Mouse (Mus musculus) granulocyte monocyte progenitor cell, adult 5-6 weeks (primary cell): ENCODE results near the gene Gast. TPM values are rescaled to one million over a fixed set of nuclear protein-coding genes. Genes with fewer than 3 reads are reported as not detected.

ENCODE experiments used
- total RNA-seq, 2 experiments: library from RNA; stranded (forward) in 1 of 2; stranded (reverse) in 1 of 2; fragments of 200-712, 200-1000 nt in 1 of 2; fragments of >200 nt in 1 of 2; fragmentation: Nextera tagmentation in 1 of 2; gene quantifications; 2 replicates each; pipeline ENCODE4 v1.2.3; 2014 to 2017

The Gast gene
- total RNA-seq, 2 experiments from 2014 or later, result not detected

Other genes with a start within 250 kb of the Gast start
- not detected in 2 replicates for gene Krt32, start 246.2 kb upstream of the Gast start, total RNA-seq (2014; fragmentation: Nextera tagmentation)
- not detected in 2 replicates for gene Krt32, start 246.2 kb upstream of the Gast start, total RNA-seq (2017)
- gene Krt35, start 238.2 kb upstream of the Gast start, total RNA-seq (2014; fragmentation: Nextera tagmentation), result not detected in 2 replicates
- not detected in 2 replicates for gene Krt35, start 238.2 kb upstream of the Gast start, total RNA-seq (2017)
- 0.39 TPM in 1 of 2 replicates, not detected in the other for gene Krt36, start 228.8 kb upstream of the Gast start, total RNA-seq (2014; fragmentation: Nextera tagmentation)
- gene Krt36, start 228.8 kb upstream of the Gast start, total RNA-seq (2017), result not detected in 2 replicates
- gene Krt13, start 212.8 kb upstream of the Gast start, total RNA-seq (2014; fragmentation: Nextera tagmentation), result not detected in 2 replicates
- gene Krt13, start 212.8 kb upstream of the Gast start, total RNA-seq (2017), result not detected in 2 replicates
- gene Krt15, start 198.5 kb upstream of the Gast start, total RNA-seq (2014; fragmentation: Nextera tagmentation), result not detected in 2 replicates
- gene Krt15, start 198.5 kb upstream of the Gast start, total RNA-seq (2017), result not detected in 2 replicates
- gene Krt19, start 185.7 kb upstream of the Gast start, total RNA-seq (2014; fragmentation: Nextera tagmentation), result not detected in 2 replicates
- not detected in 2 replicates for gene Krt19, start 185.7 kb upstream of the Gast start, total RNA-seq (2017)
- gene Krt9, start 141.2 kb upstream of the Gast start, total RNA-seq (2014; fragmentation: Nextera tagmentation), result not detected in 2 replicates
- gene Krt9, start 141.2 kb upstream of the Gast start, total RNA-seq (2017), result not detected in 2 replicates
- gene Krt14, start 126.9 kb upstream of the Gast start, total RNA-seq (2014; fragmentation: Nextera tagmentation), result not detected in 2 replicates
- not detected in 2 replicates for gene Krt14, start 126.9 kb upstream of the Gast start, total RNA-seq (2017)
- not detected in 2 replicates for gene Krt16, start 85.5 kb upstream of the Gast start, total RNA-seq (2014; fragmentation: Nextera tagmentation)
- not detected in 2 replicates for gene Krt16, start 85.5 kb upstream of the Gast start, total RNA-seq (2017)
- gene Krt17, start 73.4 kb upstream of the Gast start, total RNA-seq (2014; fragmentation: Nextera tagmentation), result not detected in 2 replicates
- gene Krt17, start 73.4 kb upstream of the Gast start, total RNA-seq (2017), result not detected in 2 replicates
- gene Krt42, start 64.5 kb upstream of the Gast start, total RNA-seq (2014; fragmentation: Nextera tagmentation), result not detected in 2 replicates
- gene Krt42, start 64.5 kb upstream of the Gast start, total RNA-seq (2017), result not detected in 2 replicates
- gene Eif1, start 14.5 kb upstream of the Gast start, total RNA-seq (2014; fragmentation: Nextera tagmentation), result 716 and 727 TPM in 2 replicates
- 109 and 139 TPM in 2 replicates for gene Eif1, start 14.5 kb upstream of the Gast start, total RNA-seq (2017)
- not detected in 2 replicates for gene Hap1, start 21.7 kb downstream of the Gast start, total RNA-seq (2014; fragmentation: Nextera tagmentation)
- not detected in 2 replicates for gene Hap1, start 21.7 kb downstream of the Gast start, total RNA-seq (2017)
- gene Jup, start 63.4 kb downstream of the Gast start, total RNA-seq (2014; fragmentation: Nextera tagmentation), result 4.8 and 6.7 TPM in 2 replicates
- 1.4 and 4.2 TPM in 2 replicates for gene Jup, start 63.4 kb downstream of the Gast start, total RNA-seq (2017)
- gene P3h4, start 80.4 kb downstream of the Gast start, total RNA-seq (2014; fragmentation: Nextera tagmentation), result not detected in 2 replicates
- gene P3h4, start 80.4 kb downstream of the Gast start, total RNA-seq (2017), result 0.26 TPM in 1 of 2 replicates, not detected in the other
- not detected in 2 replicates for gene Fkbp10, start 81.3 kb downstream of the Gast start, total RNA-seq (2014; fragmentation: Nextera tagmentation)
- gene Fkbp10, start 81.3 kb downstream of the Gast start, total RNA-seq (2017), result not detected in 2 replicates
- gene Nt5c3b, start 107.4 kb downstream of the Gast start, total RNA-seq (2014; fragmentation: Nextera tagmentation), result 46.9 and 50.7 TPM in 2 replicates
- gene Nt5c3b, start 107.4 kb downstream of the Gast start, total RNA-seq (2017), result 23.3 and 31.3 TPM in 2 replicates
- not detected in 2 replicates for gene Klhl10, start 107.5 kb downstream of the Gast start, total RNA-seq (2014; fragmentation: Nextera tagmentation)
- not detected in 2 replicates for gene Klhl10, start 107.5 kb downstream of the Gast start, total RNA-seq (2017)
- 7.0 and 10.1 TPM in 2 replicates for gene Klhl11, start 138.3 kb downstream of the Gast start, total RNA-seq (2014; fragmentation: Nextera tagmentation)
- gene Klhl11, start 138.3 kb downstream of the Gast start, total RNA-seq (2017), result 16.7 and 21.3 TPM in 2 replicates
- gene Acly, start 193.6 kb downstream of the Gast start, total RNA-seq (2014; fragmentation: Nextera tagmentation), result 93.5 and 98.0 TPM in 2 replicates
- 101 and 107 TPM in 2 replicates for gene Acly, start 193.6 kb downstream of the Gast start, total RNA-seq (2017)
- gene Ttc25, start 211.2 kb downstream of the Gast start, total RNA-seq (2014; fragmentation: Nextera tagmentation), result 3.7 TPM in 1 of 2 replicates, not detected in the other
- gene Ttc25, start 211.2 kb downstream of the Gast start, total RNA-seq (2017), result 0.31 TPM in 1 of 2 replicates, not detected in the other
- 27.9 and 31.0 TPM in 2 replicates for gene Cnp, start 240.5 kb downstream of the Gast start, total RNA-seq (2014; fragmentation: Nextera tagmentation)
- 16.2 and 20.9 TPM in 2 replicates for gene Cnp, start 240.5 kb downstream of the Gast start, total RNA-seq (2017)